Mouse (Mus musculus) small intestine, adult 2 months (tissue): Measurements from ENCODE around the gene Actb.

ENCODE experiments used
- CTCF ChIP-seq: fragments of 200-500 bp; IDR thresholded peaks from 2 replicates; pipeline ENCODE4 v1.5.1; 2012; ENCODE audit warnings: low read depth, mild to moderate bottlenecking, control low read depth, inconsistent platforms, low read length, moderate library complexity, mixed read lengths; ENCODE audit not compliant: insufficient replicate concordance, insufficient read length; ENCODE audit errors: extremely low read depth
- POLR2A ChIP-seq: fragments of 200-500 bp; IDR thresholded peaks from 2 replicates; pipeline ENCODE4 v1.6.1; 2012; ENCODE audit warnings: low read depth, mild to moderate bottlenecking, control low read depth, inconsistent platforms, low read length, moderate library complexity

- TF ChIP-seq CTCF (no peak), POLR2A (no peak)
These were observed 1.4 kb downstream of the Actb start for GRCm38 (mm10) chr5:142905038-142905695.
